Mouse (Mus musculus) gastrocnemius, postnatal 10 days (tissue): ENCODE measurements around the gene Aldh1b1. TPM values are rescaled to one million over a fixed set of nuclear protein-coding genes. Genes with fewer than 3 reads are reported as not detected.

Experiments used
- DNase-seq: peaks from one replicate; pipeline ENCODE4 v3.0.0; 2021; ENCODE audit warnings: mixed read lengths
- long read RNA-seq, 2 experiments: library from polyadenylated mRNA; stranded (forward); transcript quantifications; one replicate each; pipeline ENCODE4 v2.0.0; 2021
- total RNA-seq, 2 experiments: library from RNA; stranded (reverse); gene quantifications; 2 replicates each; pipeline ENCODE4 v1.2.3; 2021

The Aldh1b1 gene
- total RNA-seq = 1 to 10 TPM; 1.8 to 2.5 TPM
- long read RNA-seq, experiment 1, transcript Aldh1b1-201 (2 exons, 2,298 nt) = major isoform, 5 of 6 reads
- long read RNA-seq, experiment 1, partial matches to known transcripts = 0 of 6 reads
- long read RNA-seq, experiment 1, other reads (novel, unspliced or antisense) = 1 of 6 reads
- long read RNA-seq, experiment 2, partial matches to known transcripts = 0 of 1 reads
- long read RNA-seq, experiment 2, other reads (novel, unspliced or antisense) = 0 of 1 reads

GRCm38 (mm10) chr4:45798964-45799363 is at the start of gene Aldh1b1:
Aldh1b1 (plus strand) TSS chr4:45799022.
- DNase-seq = peak; percentile 65

- no peak for DNase-seq
Measured at GRCm38 (mm10) chr4:45749449-45749848, 49.4 kb upstream of the Aldh1b1 start.

- no peak for DNase-seq
Measured at GRCm38 (mm10) chr4:45750477-45750876, 48.3 kb upstream of the Aldh1b1 start.

- no peak for DNase-seq
Measured at GRCm38 (mm10) chr4:45753211-45753809, 45.5 kb upstream of the Aldh1b1 start.

GRCm38 (mm10) chr4:45754171-45754570 is 44.7 kb upstream of the Aldh1b1 start:
- DNase-seq = no peak

GRCm38 (mm10) chr4:45755097-45755496 is 43.7 kb upstream of the Aldh1b1 start:
- no peak for DNase-seq

- peak; percentile 34 for DNase-seq
Measured at GRCm38 (mm10) chr4:45755881-45756280, 42.9 kb upstream of the Aldh1b1 start.

- DNase-seq = no peak
Measured at GRCm38 (mm10) chr4:45757941-45758340, 40.9 kb upstream of the Aldh1b1 start.

- DNase-seq = no peak
Measured at GRCm38 (mm10) chr4:45759411-45759810, 39.4 kb upstream of the Aldh1b1 start.

GRCm38 (mm10) chr4:45762600-45762999 is 36.2 kb upstream of the Aldh1b1 start:
- no peak for DNase-seq

- DNase-seq = no peak
Measured at GRCm38 (mm10) chr4:45763288-45764140, 35.3 kb upstream of the Aldh1b1 start.

GRCm38 (mm10) chr4:45764141-45764494 is 34.7 kb upstream of the Aldh1b1 start:
- DNase-seq = no peak

GRCm38 (mm10) chr4:45765121-45765564 is 33.7 kb upstream of the Aldh1b1 start:
- no peak for DNase-seq

GRCm38 (mm10) chr4:45765565-45766201 is 33.1 kb upstream of the Aldh1b1 start:
- no peak for DNase-seq

- DNase-seq = no peak
Measured at GRCm38 (mm10) chr4:45766774-45767173, 32.0 kb upstream of the Aldh1b1 start.

GRCm38 (mm10) chr4:45767891-45768558 is 30.8 kb upstream of the Aldh1b1 start:
- DNase-seq = peak; percentile 56

GRCm38 (mm10) chr4:45769141-45769540 is 29.7 kb upstream of the Aldh1b1 start:
- no peak for DNase-seq

- DNase-seq = no peak
Measured at GRCm38 (mm10) chr4:45769791-45770637, 28.8 kb upstream of the Aldh1b1 start.

- DNase-seq = no peak
Measured at GRCm38 (mm10) chr4:45770638-45771033, 28.2 kb upstream of the Aldh1b1 start.

GRCm38 (mm10) chr4:45771173-45771572 is 27.6 kb upstream of the Aldh1b1 start:
- no peak for DNase-seq

GRCm38 (mm10) chr4:45771619-45772018 is 27.2 kb upstream of the Aldh1b1 start:
- peak; percentile 39 for DNase-seq
